Mouse (Mus musculus) neural tube, embryonic 13.5 days (tissue): Measurements from ENCODE around the gene Nt5dc1. TPM values are rescaled to one million over a fixed set of nuclear protein-coding genes. Genes with fewer than 3 reads are reported as not detected.
"Not testable (repeated sequence)": the region's sequence is repeated elsewhere in the genome, so short reads cannot be mapped to it uniquely, and the experiment has no call there.

Source experiments
- ATAC-seq: fragments of 200-750 bp; cut with Nextera tagmentation; 2 replicates; pipeline ENCODE4 v1.8.0; 2017; ENCODE audit warnings: low read depth, mild to moderate bottlenecking, moderate TSS enrichment, moderate library complexity
- H3K27ac ChIP-seq: fragments of 300-500 bp; sonication (generic); replicated peaks from 2 replicates; pipeline ENCODE4 v1.5.1; 2015; ENCODE audit warnings: moderate library complexity, mild to moderate bottlenecking, inconsistent platforms
- H3K27me3 ChIP-seq: fragments of 300-500 bp; sonication (generic); 2 replicates; pipeline ENCODE4 v1.6.1; 2015; ENCODE audit warnings: mild to moderate bottlenecking, inconsistent platforms
- H3K36me3 ChIP-seq: fragments of 300-500 bp; sonication (generic); 2 replicates; pipeline ENCODE4 v1.6.1; 2015; ENCODE audit warnings: mild to moderate bottlenecking, inconsistent platforms
- H3K4me1 ChIP-seq: fragments of 300-500 bp; sonication (generic); replicated peaks from 2 replicates; pipeline ENCODE4 v1.6.1; 2015; ENCODE audit warnings: inconsistent platforms
- H3K4me2 ChIP-seq: fragments of 300-500 bp; sonication (generic); 2 replicates; pipeline ENCODE4 v1.6.1; 2015; ENCODE audit warnings: inconsistent platforms, mild to moderate bottlenecking, moderate library complexity
- H3K4me3 ChIP-seq: fragments of 300-500 bp; sonication (generic); 2 replicates; pipeline ENCODE4 v1.5.1; 2015; ENCODE audit warnings: mild to moderate bottlenecking, inconsistent platforms
- H3K9ac ChIP-seq: fragments of 300-500 bp; sonication (generic); 2 replicates; pipeline ENCODE4 v1.6.1; 2015; ENCODE audit warnings: moderate library complexity, mild to moderate bottlenecking, inconsistent platforms
- H3K9me3 ChIP-seq: fragments of 300-500 bp; sonication (generic); 2 replicates; pipeline ENCODE4 v1.6.1; 2016; ENCODE audit warnings: inconsistent platforms
- WGBS: fragments of 180-500 bp; shearing (Covaris S2); methylation state at CpG from one replicate; pipeline ENCODE4 v1.1.7; 2015; 5-methylcytosine and 5-hydroxymethylcytosine counted together
- polyA plus RNA-seq: library from polyadenylated mRNA; unstranded; fragments of >200 nt; fragmentation: Nextera tagmentation; extraction: Ambion mirVana; gene quantifications from 2 replicates; pipeline ENCODE4 v1.2.1, GENCODE M21; 2015

The Nt5dc1 gene
- polyA plus RNA-seq, 1 experiment from 2014 or later, result 3.4 TPM

- Histone ChIP-seq H3K27me3 (no peaks in the 10 kb centered on the region), H3K4me1 (no peaks in the 10 kb centered on the region), H3K27ac (no peak overlapping the region), H3K36me3 (no peaks in the 10 kb centered on the region), H3K9ac (no peak overlapping the region), H3K9me3 (no peaks in the 10 kb centered on the region), H3K4me2 (no peak overlapping the region), H3K4me3 (no peak overlapping the region)
- ATAC-seq, result no peak
- whole genome bisulfite sequencing, result 77% methylated on average over 5 of the region's 5 CpGs
These were observed 150.9 kb downstream of the Nt5dc1 start for GRCm38 (mm10) chr10:34267312-34268070.

GRCm38 (mm10) chr10:34265106-34265505, 153.2 kb downstream of the Nt5dc1 start:
- Histone ChIP-seq H3K27ac (no peak overlapping the region), H3K9me3 (no peaks in the 10 kb centered on the region), H3K9ac (no peak overlapping the region), H3K27me3 (no peaks in the 10 kb centered on the region), H3K36me3 (no peaks in the 10 kb centered on the region), H3K4me3 (no peak overlapping the region), H3K4me2 (no peak overlapping the region), H3K4me1 (no peaks in the 10 kb centered on the region)
- WGBS, result 88% methylated on average over 4 of the region's 4 CpGs
- ATAC-seq, result no peak

DNA sequence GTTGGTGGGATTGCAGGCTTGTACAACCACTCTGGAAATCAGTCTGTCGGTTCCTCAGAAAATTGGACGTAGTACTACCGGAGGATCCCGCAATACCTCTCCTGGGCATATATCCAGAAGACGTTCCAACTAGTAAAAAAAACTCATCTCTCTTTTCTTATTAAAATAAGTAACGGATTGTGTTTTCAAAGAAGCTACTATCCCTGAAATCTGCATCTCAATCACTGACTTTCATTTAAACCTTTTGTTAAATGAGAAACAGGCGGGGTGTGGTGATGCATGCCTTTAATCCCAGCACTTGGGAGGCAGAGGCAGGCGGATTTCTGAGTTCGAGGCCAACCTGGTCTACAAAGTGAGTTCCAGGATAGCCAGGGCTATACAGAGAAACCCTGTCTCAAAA, 165.5 kb downstream of the Nt5dc1 start:
- H3K9me3 ChIP-seq, H3K4me3 ChIP-seq, H3K36me3 ChIP-seq, H3K9ac ChIP-seq, H3K4me1 ChIP-seq, ATAC-seq, H3K27me3 ChIP-seq, H3K4me2 ChIP-seq, H3K27ac ChIP-seq: not testable (repeated sequence)
- WGBS, result 90% methylated on average over 9 of the region's 9 CpGs

DNA sequence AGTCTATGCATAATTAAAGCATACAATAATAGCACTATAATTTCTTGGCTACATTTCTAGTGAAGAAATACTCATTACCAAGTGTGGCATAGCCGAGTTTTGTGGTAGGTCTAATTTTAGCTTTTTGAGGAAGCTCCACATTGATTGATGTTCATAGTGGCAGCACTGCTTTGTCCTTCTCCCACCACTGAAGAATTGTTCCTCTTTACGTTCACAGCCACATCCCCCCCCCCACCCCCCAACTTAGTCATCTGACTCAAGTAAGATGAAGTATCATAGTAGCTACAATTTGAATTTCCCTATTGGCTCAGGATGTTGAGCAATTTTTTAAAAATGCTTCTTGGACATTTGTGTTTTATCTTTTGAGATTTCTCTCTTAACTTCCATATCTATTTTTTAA, 168.8 kb downstream of the Nt5dc1 start:
- H3K9ac ChIP-seq, result no peak overlapping the region
- no peak overlapping the region for H3K27ac ChIP-seq
- no peaks in the 10 kb centered on the region for H3K27me3 ChIP-seq
- no peaks in the 10 kb centered on the region for H3K36me3 ChIP-seq
- H3K9me3 ChIP-seq, result no peaks in the 10 kb centered on the region
- H3K4me1 ChIP-seq, result no peaks in the 10 kb centered on the region
- ATAC-seq, result no peak
- WGBS, result 39% methylated on average over 2 of the region's 2 CpGs
- no peak overlapping the region for H3K4me3 ChIP-seq
- no peak overlapping the region for H3K4me2 ChIP-seq

- no peaks in the 10 kb centered on the region for H3K27me3 ChIP-seq
- no peaks in the 10 kb centered on the region for H3K36me3 ChIP-seq
- no peaks in the 10 kb centered on the region for H3K4me1 ChIP-seq
- H3K27ac ChIP-seq, result no peak overlapping the region
- no peaks in the 10 kb centered on the region for H3K9me3 ChIP-seq
- ATAC-seq, result no peak
- no peak overlapping the region for H3K4me2 ChIP-seq
- WGBS, result 48% methylated on average over 3 of the region's 3 CpGs
- no peak overlapping the region for H3K9ac ChIP-seq
- no peak overlapping the region for H3K4me3 ChIP-seq
These were observed 170.6 kb downstream of the Nt5dc1 start for GRCm38 (mm10) chr10:34247757-34248156.

- no peaks in the 10 kb centered on the region for H3K27me3 ChIP-seq
- no peak for ATAC-seq
- WGBS, result 69% methylated on average over 2 of the region's 2 CpGs
- no peaks in the 10 kb centered on the region for H3K9me3 ChIP-seq
- no peaks in the 10 kb centered on the region for H3K4me1 ChIP-seq
- H3K27ac ChIP-seq, result no peak overlapping the region
- no peak overlapping the region for H3K9ac ChIP-seq
- H3K36me3 ChIP-seq, result no peaks in the 10 kb centered on the region
- no peak overlapping the region for H3K4me2 ChIP-seq
- no peak overlapping the region for H3K4me3 ChIP-seq
These were observed 172.2 kb downstream of the Nt5dc1 start for GRCm38 (mm10) chr10:34246106-34246505.

DNA sequence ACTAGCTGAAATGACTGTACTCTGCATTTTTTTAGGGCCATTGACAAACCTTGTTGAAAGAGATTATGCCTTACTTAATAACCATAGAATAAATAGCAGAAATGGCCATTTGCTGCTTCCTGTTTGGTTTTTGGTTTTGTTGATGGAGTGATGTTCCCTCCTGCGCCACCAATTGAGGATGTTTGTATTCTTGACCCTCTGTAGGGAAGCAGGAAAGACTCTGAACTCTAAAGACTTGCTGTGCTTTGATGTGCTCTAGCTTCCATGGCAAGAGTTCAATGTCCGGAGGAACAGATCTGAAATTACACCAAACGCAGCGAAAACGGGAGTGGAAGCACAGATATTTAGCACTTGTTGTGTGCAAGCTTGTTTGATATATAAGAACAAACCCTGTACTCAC, 173.6 kb downstream of the Nt5dc1 start:
- Histone ChIP-seq H3K27me3 (no peaks in the 10 kb centered on the region), H3K9me3 (no peaks in the 10 kb centered on the region), H3K9ac (no peak overlapping the region), H3K4me2 (no peak overlapping the region), H3K36me3 (no peaks in the 10 kb centered on the region), H3K4me1 (no peaks in the 10 kb centered on the region), H3K27ac (no peak overlapping the region), H3K4me3 (no peak overlapping the region)
- no peak for ATAC-seq
- WGBS, result 86% methylated on average over 5 of the region's 5 CpGs

DNA sequence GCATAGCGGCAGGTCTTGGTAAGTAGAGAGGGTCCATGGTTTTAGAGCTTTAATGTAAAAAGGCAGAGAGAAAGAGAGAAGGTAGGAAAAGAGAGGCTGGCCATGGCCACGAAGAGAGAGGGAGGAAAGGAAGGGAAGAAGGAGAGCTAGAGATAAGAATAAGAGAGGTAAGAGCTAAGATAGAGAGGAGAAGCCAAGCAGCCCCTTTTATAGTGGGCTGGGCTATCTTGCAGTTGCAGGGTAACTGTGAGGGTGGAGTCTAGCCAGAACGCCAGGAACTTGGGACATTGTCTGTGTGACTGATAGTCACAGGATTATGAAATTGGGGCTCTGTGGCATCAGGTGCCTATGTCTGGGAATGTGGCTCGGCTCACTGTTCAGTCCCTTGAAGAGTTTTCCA, 179.8 kb downstream of the Nt5dc1 start:
- Histone ChIP-seq H3K9ac (no peak overlapping the region), H3K27ac (no peak overlapping the region), H3K9me3 (no peaks in the 10 kb centered on the region), H3K4me3 (no peak overlapping the region), H3K4me2 (no peak overlapping the region), H3K4me1 (no peaks in the 10 kb centered on the region), H3K27me3 (no peaks in the 10 kb centered on the region), H3K36me3 (no peaks in the 10 kb centered on the region)
- no peak for ATAC-seq
- 84% methylated on average over 4 of the region's 4 CpGs for WGBS

Other genes starting within 250 kb of the Nt5dc1 start
- 9.5 and 10.0 TPM in 2 replicates for gene Dse, start 210.8 kb downstream of the Nt5dc1 start, polyA plus RNA-seq
- gene Tspyl1, start 136.4 kb downstream of the Nt5dc1 start, polyA plus RNA-seq, result 169 and 176 TPM in 2 replicates
- gene Tspyl4, start 121.1 kb downstream of the Nt5dc1 start, polyA plus RNA-seq, result 258 and 266 TPM in 2 replicates
- gene Col10a1, start 28.6 kb downstream of the Nt5dc1 start, polyA plus RNA-seq, result not detected in 2 replicates
- gene Frk, start 64.8 kb upstream of the Nt5dc1 start, polyA plus RNA-seq, result 1.2 and 1.5 TPM in 2 replicates